Comparison of ENCODE assay signal across 8 mouse cellular contexts in genomic region chr14:73388546-73388945, GRCm38 (mm10). TPM values are rescaled to one million over a fixed set of nuclear protein-coding genes. Genes with fewer than 3 reads are reported as not detected.
DNase-seq lines count a peak whose midpoint lies in the region; ATAC-seq and TF ChIP-seq lines count a peak whose summit lies in the region.

No protein-coding gene starts in this region.

- 30% methylated on average over 7 of the region's 7 CpGs for WGBS in lung, adult 2 months
- 40% methylated on average over 7 of the region's 7 CpGs for WGBS in stomach, embryonic 15.5 days

- no peaks in the 10 kb centered on the region for H3K9me3 ChIP-seq in stomach, embryonic 15.5 days

- TF ChIP-seq CTCF in layer of hippocampus, adult 2 months (conservative IDR thresholded peaks at IDR 0.05), result no peak
- TF ChIP-seq CTCF in lung, adult 2 months (IDR thresholded peaks at IDR 0.05; ENCODE audit: insufficient read depth, low read length), result no peak

- H3K4me1 ChIP-seq in lung, adult 2 months (ENCODE audit: control insufficient read depth, insufficient read depth, low read length), result peaks cover 12% of the 10 kb centered on the region
- H3K4me1 ChIP-seq in stomach, embryonic 15.5 days, result peaks cover 13% of the 10 kb centered on the region

- H3K9ac ChIP-seq in stomach, embryonic 15.5 days, result no peak overlapping the region

- ATAC-seq in stomach, embryonic 15.5 days (ENCODE audit: insufficient read depth, low FRiP score, low read depth), result no peak

- H3K27me3 ChIP-seq in stomach, embryonic 15.5 days (replicated peaks), result no peaks in the 10 kb centered on the region

- no peaks in the 10 kb centered on the region for H3K36me3 ChIP-seq in stomach, embryonic 15.5 days

- no peak for TF ChIP-seq POLR2A in lung, adult 2 months (IDR thresholded peaks at IDR 0.05; ENCODE audit: borderline replicate concordance, extremely low read depth, low read depth, low read length)

- H3K4me3 ChIP-seq in layer of hippocampus, adult 2 months, result no peak overlapping the region
- H3K4me3 ChIP-seq in lung, adult 2 months (replicated peaks; ENCODE audit: extremely low read depth, low read depth, low read length), result no peak overlapping the region
- H3K4me3 ChIP-seq in stomach, embryonic 15.5 days (replicated peaks), result no peak overlapping the region

- 0 out of 2 replicates have a peak overlapping the region, but pooled peaks have one; percentile 11 for H3K4me2 ChIP-seq in stomach, embryonic 15.5 days

- no peak for DNase-seq in layer of hippocampus, adult 2 months (ENCODE audit: low spot score in 2 of 2)
- no peak for DNase-seq in layer of hippocampus, postnatal 36 days
- DNase-seq in brain, adult 2 months (ENCODE audit: low read depth, low spot score), result peak; percentile 41
- peak; percentile 60 for DNase-seq in heart, postnatal 4 days
- peak; percentile 43 for DNase-seq in lung, adult 2 months
- no peak for DNase-seq in frontal cortex, postnatal 25 days (ENCODE audit: low spot score in 2 of 2)
- DNase-seq in right cerebral cortex, postnatal 14 days, result no peak

- peak overlapping the region; percentile 76 for H3K27ac ChIP-seq in layer of hippocampus, adult 2 months
- H3K27ac ChIP-seq in stomach, embryonic 15.5 days, result peak overlapping the region; percentile 79

RNA-seq across cellular contexts. Expression of gene Itm2b, which starts 3.5 kb away (rescaled TPM):
- 1,000 to 10,000 TPM in 1 of 2 experiments, 100 to 1,000 TPM in 1; 989 to 1,035 TPM for total RNA-seq in layer of hippocampus, adult 2 months (2021)
- 1,000 to 10,000 TPM in 1 of 2 experiments, 100 to 1,000 TPM in 1; 984 to 1,028 TPM for total RNA-seq in layer of hippocampus, postnatal 36 days (2021)
- 100 to 1,000 TPM; 441 to 466 TPM for total RNA-seq in heart, postnatal 4 days (2021)
- polyA plus RNA-seq in lung, adult 2 months (2012; rRNA removed), result 1,455 and 1,580 TPM in 2 replicates
- 866 and 945 TPM in 2 replicates for polyA plus RNA-seq in stomach, embryonic 15.5 days (2015; fragmentation: Nextera tagmentation; extraction: Ambion mirVana)

Comparison
In these comparisons a context has a peak if more than half of its experiments do, and no peak if none do; other contexts are left out.
1. DNase-seq: peak in brain, adult 2 months (single experiment), heart, postnatal 4 days (single experiment) and lung, adult 2 months (single experiment); none in layer of hippocampus, adult 2 months (0 of 2), layer of hippocampus, postnatal 36 days (0 of 2), frontal cortex, postnatal 25 days (0 of 2) and right cerebral cortex, postnatal 14 days (single experiment).